Mouse (Mus musculus) limb, embryonic 14.5 days (tissue): ENCODE measurements at regions not wholly inside any gene's neighbourhood (a gene's known extent, or its start where the extent isn't known, plus 50 kb on each side); places are given as distances from the start of the nearest gene placed in this dataset.

Experiments used
- ATAC-seq: fragments of 200-750 bp; cut with Nextera tagmentation; 2 replicates; pipeline ENCODE4 v1.8.0; 2017; ENCODE audit warnings: low read depth, moderate number of reproducible peaks, moderate TSS enrichment; ENCODE audit not compliant: low FRiP score
- DNase-seq: peaks from one replicate; pipeline ENCODE4 v3.0.0-alpha.2; 2015; ENCODE audit warnings: low spot score
- H3K27ac ChIP-seq: fragments of 300-500 bp; sonication (generic); replicated peaks from 2 replicates; pipeline ENCODE4 v1.5.1; 2014; ENCODE audit warnings: low read depth, mild to moderate bottlenecking, low read length, moderate library complexity, mixed read lengths
- H3K27me3 ChIP-seq: fragments of 300-500 bp; sonication (generic); 2 replicates; pipeline ENCODE4 v1.6.1; 2014; ENCODE audit warnings: low read length, mixed read lengths; ENCODE audit not compliant: control insufficient read depth, insufficient read depth
- H3K36me3 ChIP-seq: fragments of 300-500 bp; sonication (generic); 2 replicates; pipeline ENCODE4 v1.6.1; 2014; ENCODE audit warnings: mild to moderate bottlenecking, low read length, moderate library complexity, mixed read lengths; ENCODE audit not compliant: control insufficient read depth, insufficient read depth
- H3K4me1 ChIP-seq: fragments of 300-500 bp; sonication (generic); 2 replicates; pipeline ENCODE4 v1.6.1; 2014; ENCODE audit warnings: antibody characterized with exemption, low read length, mixed read lengths; ENCODE audit not compliant: control insufficient read depth, insufficient read depth
- H3K4me2 ChIP-seq: fragments of 300-500 bp; sonication (generic); replicated peaks from 2 replicates; pipeline ENCODE4 v1.6.1; 2014; ENCODE audit warnings: low read depth, mild to moderate bottlenecking, low read length, moderate library complexity; ENCODE audit not compliant: severe bottlenecking
- H3K4me3 ChIP-seq: fragments of 300-500 bp; sonication (generic); replicated peaks from 2 replicates; pipeline ENCODE4 v1.5.1; 2014; ENCODE audit warnings: low read length
- H3K9ac ChIP-seq: fragments of 300-500 bp; sonication (generic); 2 replicates; pipeline ENCODE4 v1.6.1; 2014; ENCODE audit warnings: mild to moderate bottlenecking, low read depth, low read length, moderate library complexity; ENCODE audit not compliant: severe bottlenecking
- H3K9me3 ChIP-seq: fragments of 300-500 bp; sonication (generic); 2 replicates; pipeline ENCODE4 v1.6.1; 2016; ENCODE audit warnings: low read length; ENCODE audit not compliant: control insufficient read depth
- POLR2A ChIP-seq: fragments of 200-500 bp; IDR thresholded peaks from 2 replicates; pipeline ENCODE4 v1.8.0; 2012; ENCODE audit warnings: inconsistent platforms, mild to moderate bottlenecking, moderate library complexity, borderline replicate concordance; ENCODE audit not compliant: insufficient read depth, insufficient read length; ENCODE audit errors: extremely low read depth
- WGBS: fragments of 180-500 bp; shearing (Covaris S2); extraction: QIAGEN DNeasy Blood & Tissue Kit; methylation state at CpG from one replicate; pipeline ENCODE4 v1.1.7; 2014; 5-methylcytosine and 5-hydroxymethylcytosine counted together

- H3K4me1 ChIP-seq: no peaks in the 10 kb centered on the region
- H3K4me2 ChIP-seq: no peak overlapping the region
- no peaks in the 10 kb centered on the region for H3K36me3 ChIP-seq
- H3K27ac ChIP-seq: no peak overlapping the region
- H3K27me3 ChIP-seq: no peaks in the 10 kb centered on the region
- ATAC-seq (no peak), DNase-seq (no peak)
- no peak for TF ChIP-seq POLR2A
- no peak overlapping the region for H3K4me3 ChIP-seq
- H3K9ac ChIP-seq: no peak overlapping the region
- no peaks in the 10 kb centered on the region for H3K9me3 ChIP-seq
- WGBS: 71% methylated on average over 5 of the region's 5 CpGs
These were observed 157.1 kb downstream of the Csl start for GRCm38 (mm10) chr10:99602331-99602730.

DNA sequence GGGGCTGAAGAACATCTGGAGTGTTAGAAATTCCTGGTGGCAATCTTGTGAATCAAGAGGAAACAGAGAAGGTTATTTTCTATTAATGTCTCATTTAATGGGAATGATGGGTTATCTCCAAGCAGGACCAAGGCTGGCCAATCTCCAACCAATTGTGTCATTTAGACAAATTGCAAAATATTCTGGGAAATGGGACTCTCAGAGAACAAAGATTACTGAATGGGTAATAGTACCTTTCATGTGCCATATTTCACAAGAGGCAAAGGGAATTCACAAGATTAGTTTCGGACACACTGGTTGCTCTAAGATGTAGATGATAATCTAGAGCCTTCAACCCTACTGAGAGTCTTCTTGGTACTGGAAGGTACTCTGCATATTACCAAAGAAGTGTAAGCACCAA is 155.3 kb downstream of the Csl start:
- H3K4me1 ChIP-seq: no peaks in the 10 kb centered on the region
- H3K9me3 ChIP-seq: no peaks in the 10 kb centered on the region
- WGBS: 89% methylated on average over 1 of the region's 1 CpGs
- H3K27me3 ChIP-seq: no peaks in the 10 kb centered on the region
- H3K27ac ChIP-seq: no peak overlapping the region
- TF ChIP-seq POLR2A: no peak
- DNase-seq (no peak), ATAC-seq (no peak)
- no peaks in the 10 kb centered on the region for H3K36me3 ChIP-seq
- H3K4me3 ChIP-seq: no peak overlapping the region
- no peak overlapping the region for H3K4me2 ChIP-seq
- H3K9ac ChIP-seq: no peak overlapping the region

- Histone ChIP-seq H3K27me3 (no peaks in the 10 kb centered on the region), H3K9ac (no peak overlapping the region), H3K4me1 (no peaks in the 10 kb centered on the region), H3K4me3 (no peak overlapping the region), H3K36me3 (no peaks in the 10 kb centered on the region), H3K27ac (no peak overlapping the region), H3K4me2 (no peak overlapping the region), H3K9me3 (no peaks in the 10 kb centered on the region)
- ATAC-seq (no peak), DNase-seq (no peak)
- WGBS: 91% methylated on average over 10 of the region's 10 CpGs
- no peak for TF ChIP-seq POLR2A
These were observed 151.0 kb downstream of the Csl start for GRCm38 (mm10) chr10:99608477-99608876.

DNA sequence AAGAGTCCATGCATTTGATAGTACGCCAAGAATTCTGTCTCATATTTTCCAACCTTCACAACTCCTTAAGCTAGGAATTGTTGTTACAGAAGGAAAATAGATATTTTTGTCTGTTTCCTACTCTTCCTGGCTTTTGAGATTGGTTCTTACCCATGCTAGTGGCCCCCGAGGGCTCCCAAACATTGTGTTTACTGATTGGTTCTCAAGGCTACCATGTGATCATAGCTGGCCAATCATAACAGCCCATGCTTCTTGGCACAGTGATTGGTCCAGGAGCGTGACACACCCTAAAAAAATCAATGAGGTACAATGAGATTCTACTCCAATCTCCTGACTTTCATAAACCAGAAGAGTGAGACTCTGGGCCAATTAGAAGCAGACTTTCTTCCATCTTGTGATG is 150.0 kb downstream of the Csl start:
- Histone ChIP-seq H3K4me1 (no peaks in the 10 kb centered on the region), H3K4me2 (no peak overlapping the region), H3K9ac (no peak overlapping the region), H3K36me3 (no peaks in the 10 kb centered on the region), H3K9me3 (no peaks in the 10 kb centered on the region), H3K27me3 (no peaks in the 10 kb centered on the region), H3K27ac (no peak overlapping the region), H3K4me3 (no peak overlapping the region)
- whole genome bisulfite sequencing: 94% methylated on average over 3 of the region's 3 CpGs
- ATAC-seq (no peak), DNase-seq (no peak)
- TF ChIP-seq POLR2A: no peak

- no peak for DNase-seq
- H3K9ac ChIP-seq: no peak overlapping the region
- 87% methylated on average over 4 of the region's 4 CpGs for WGBS
These were observed 148.6 kb downstream of the Csl start for GRCm38 (mm10) chr10:99610890-99611289.

More at GRCm38 (mm10) chr10:99610890-99611289, 148.6 kb downstream of the Csl start:
- Histone ChIP-seq H3K27ac (no peak overlapping the region), H3K27me3 (no peaks in the 10 kb centered on the region), H3K4me2 (no peak overlapping the region), H3K4me3 (no peak overlapping the region), H3K9me3 (no peaks in the 10 kb centered on the region), H3K36me3 (no peaks in the 10 kb centered on the region), H3K4me1 (no peaks in the 10 kb centered on the region)
- no peak for TF ChIP-seq POLR2A
- no peak for ATAC-seq
